Mouse (Mus musculus) left cerebral cortex, postnatal 14 days (tissue): ENCODE data around the gene Mecp2. TPM values are rescaled to one million over a fixed set of nuclear protein-coding genes. Genes with fewer than 3 reads are reported as not detected.
"Not testable (repeated sequence)": the region's sequence is repeated elsewhere in the genome, so short reads cannot be mapped to it uniquely, and the experiment has no call there.

ENCODE experiments used
- DNase-seq, 2 experiments: peaks; one replicate each; pipeline ENCODE4 v3.0.0; 2021 to 2022; ENCODE audit warnings: low spot score in 2 of 2, mixed read lengths in 1 of 2
- intact Hi-C: fragments of 180-260 bp; cut with DNase I; formaldehyde crosslinking; loops from one replicate; pipeline ENCODE4 v1.15.1; 2025
- long read RNA-seq, 2 experiments: library from polyadenylated mRNA; stranded (forward); transcript quantifications; one replicate each; pipeline ENCODE4 v2.0.0; 2021
- total RNA-seq, 2 experiments: library from RNA; stranded (reverse); gene quantifications; 2 replicates each; pipeline ENCODE4 v1.2.3; 2021

Gene Mecp2
- total RNA-seq, result 10 to 100 TPM; 74.2 to 75.5 TPM
- long read RNA-seq, experiment 1, full-length matches to known transcripts, result 6 of 23 reads
- long read RNA-seq, experiment 1, partial matches to known transcripts, result 0 of 23 reads
- long read RNA-seq, experiment 1, other reads (novel, unspliced or antisense), result 17 of 23 reads
- long read RNA-seq, experiment 2, full-length matches to known transcripts, result 3 of 14 reads
- long read RNA-seq, experiment 2, partial matches to known transcripts, result 0 of 14 reads
- long read RNA-seq, experiment 2, other reads (novel, unspliced or antisense), result 11 of 14 reads

DNA sequence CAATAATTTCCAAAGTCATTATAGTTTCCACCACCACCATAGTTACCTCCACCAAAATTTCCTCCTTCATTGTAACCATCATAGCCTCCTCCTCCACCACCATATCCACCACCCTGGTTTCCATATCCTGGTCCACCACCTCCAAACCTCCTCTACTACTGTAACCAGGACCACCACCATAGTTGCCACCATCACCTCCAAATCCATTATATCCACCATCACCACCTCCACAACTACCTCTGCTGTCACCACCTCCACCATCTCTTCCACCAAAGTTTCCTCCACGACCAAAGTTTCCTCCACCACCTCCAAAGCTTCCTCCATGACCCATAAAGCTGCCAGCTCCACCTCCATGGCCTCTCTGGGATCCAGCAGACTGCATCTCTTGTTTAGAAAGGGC is at the start of gene Mecp2:
TSS of gene Mecp2 (minus strand) at position 101 of the 400 bp plus-strand sequence.
- DNase-seq, intact Hi-C loops: not testable (repeated sequence)

DNA sequence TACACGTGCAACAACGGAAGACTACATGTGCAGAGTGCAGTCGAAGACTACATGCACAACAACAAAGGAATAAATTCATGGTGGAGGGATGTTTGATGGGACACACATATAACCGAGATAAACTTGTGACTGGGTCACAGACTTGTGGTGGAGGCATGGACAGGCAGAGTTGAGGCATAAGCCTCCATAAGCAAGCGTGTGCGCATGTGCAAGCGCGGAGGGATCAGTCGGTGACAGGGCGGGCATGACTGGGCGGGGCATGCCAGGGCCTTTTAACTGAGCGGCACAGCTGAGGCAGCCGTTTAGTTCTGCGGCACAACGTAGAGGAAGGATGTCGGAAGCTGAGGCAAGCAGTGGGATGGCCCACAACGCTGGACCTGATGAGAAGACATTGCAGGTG is 41.8 kb upstream of the Mecp2 start, which contains the start of gene Tktl1:
TSS of gene Tktl1 (plus strand) at position 301 of the 400 bp plus-strand sequence.
- intact Hi-C loops, result no loop called here
- DNase-seq, result no peak

DNA sequence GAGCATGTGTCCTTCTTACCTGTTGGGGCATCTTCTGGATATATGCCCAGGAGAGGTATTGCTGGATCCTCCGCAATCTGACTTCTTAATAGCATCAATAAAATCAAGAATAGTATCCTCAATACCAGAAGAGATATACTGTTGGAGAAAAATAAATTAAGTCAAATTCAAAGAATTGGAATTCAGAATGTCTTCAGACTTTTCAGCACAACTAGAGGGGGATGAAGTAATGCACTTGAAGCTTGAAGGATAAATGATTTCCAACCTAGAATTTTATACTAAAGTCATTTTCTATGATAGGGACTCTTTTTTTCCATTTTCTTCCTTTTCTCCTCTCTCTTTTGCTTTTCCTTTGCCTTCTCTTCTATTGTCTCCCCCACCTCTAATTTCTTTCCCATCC is 32.6 kb upstream of the Mecp2 start, which contains the start of gene Tex28:
TSS of gene Tex28 (minus strand) at position 101 of the 400 bp plus-strand sequence.
- intact Hi-C loops, result no loop called here
- DNase-seq, result no peak

DNA sequence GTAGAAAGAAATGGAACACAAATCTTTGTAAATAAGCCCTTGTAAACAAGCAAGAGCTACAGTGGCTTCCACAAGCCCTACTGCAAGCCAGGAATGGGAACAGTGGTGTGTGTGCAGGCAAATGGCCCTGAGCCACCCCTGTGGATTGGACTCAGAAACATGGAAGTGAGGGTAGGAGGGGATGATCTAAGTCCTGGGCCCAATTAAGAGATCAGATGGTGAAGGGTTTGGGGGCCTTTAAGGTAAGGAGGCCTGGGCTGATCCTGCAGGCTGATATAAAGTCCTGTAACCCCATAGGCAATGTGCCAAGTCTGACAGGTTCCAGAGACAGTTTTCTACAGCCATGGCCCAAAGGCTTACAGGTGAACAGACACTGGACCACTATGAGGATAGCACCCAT is 8.0 kb downstream of the Mecp2 start, which contains the start of gene Opn1mw:
TSS of gene Opn1mw (plus strand) at position 301 of the 400 bp plus-strand sequence.
- no peak for DNase-seq
- intact Hi-C loops, result no loop called here

DNA sequence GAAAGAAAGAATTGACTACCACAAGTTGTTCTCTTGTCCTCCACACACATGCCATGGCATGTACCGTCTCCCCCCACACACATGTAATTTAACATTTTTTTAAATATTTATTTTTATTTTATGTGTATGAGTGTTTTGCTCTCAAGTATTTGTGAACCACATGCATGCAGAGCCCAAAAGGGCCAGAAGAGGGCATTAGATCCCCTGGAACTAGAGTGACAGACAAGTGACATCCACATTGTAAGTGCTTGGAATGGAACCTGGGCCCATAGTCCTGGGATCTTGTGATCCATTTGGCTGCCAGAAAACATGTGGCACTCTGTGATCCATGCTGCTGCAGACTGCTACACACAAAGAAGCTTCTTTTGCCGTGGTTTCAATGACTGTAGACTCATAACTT is 10.2 kb downstream of the Mecp2 start:
- intact Hi-C loops, result no loop called here
- DNase-seq, result no peak

DNA sequence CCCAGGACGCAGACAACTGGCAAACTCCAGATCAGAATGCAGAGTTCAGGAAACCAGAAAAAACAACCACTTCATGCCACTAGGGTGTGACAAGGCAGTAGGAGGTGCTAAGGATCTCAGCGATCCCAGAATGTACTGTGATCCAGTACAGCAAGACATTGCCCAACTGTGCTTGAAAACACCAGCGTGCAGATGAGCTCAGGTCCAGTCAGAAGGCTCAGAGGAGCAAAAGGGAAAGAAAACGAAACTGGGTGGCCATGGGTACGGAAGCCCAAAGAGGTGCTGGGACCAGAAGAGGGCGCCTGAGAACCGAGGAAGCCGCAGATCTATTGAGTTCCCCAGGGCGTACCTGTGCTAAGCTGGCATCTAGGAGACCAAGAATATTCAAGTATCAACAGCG is 19.7 kb downstream of the Mecp2 start:
- intact Hi-C loops, result loop anchor here (10.0 kb wide), 1 partner anchor 129 kb away; the partner anchor contains the start of gene Flna
- peak; percentile 15 to 51 for DNase-seq

DNA sequence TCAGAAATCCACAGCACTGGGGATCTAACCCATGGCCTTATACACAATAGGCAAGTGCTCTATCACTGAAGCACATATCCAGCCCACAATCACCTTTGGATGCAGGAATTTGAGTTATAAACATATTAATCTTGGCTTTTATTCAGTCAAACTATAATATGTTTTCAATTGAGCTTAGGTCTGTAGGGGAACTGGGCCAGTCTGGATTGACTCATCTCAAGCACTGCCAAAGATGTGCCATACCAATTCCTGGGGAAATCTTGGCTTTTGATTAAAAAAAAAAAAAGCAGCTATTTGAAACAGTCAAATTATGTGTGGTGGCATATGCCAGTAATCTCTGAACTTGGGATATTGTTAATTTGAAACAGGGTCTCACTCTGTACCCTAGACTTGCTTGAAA is 21.1 kb downstream of the Mecp2 start:
- intact Hi-C loops, result loop anchor here (10.0 kb wide), 1 partner anchor 131 kb away; the partner anchor contains the start of gene Flna
- no peak for DNase-seq

DNA sequence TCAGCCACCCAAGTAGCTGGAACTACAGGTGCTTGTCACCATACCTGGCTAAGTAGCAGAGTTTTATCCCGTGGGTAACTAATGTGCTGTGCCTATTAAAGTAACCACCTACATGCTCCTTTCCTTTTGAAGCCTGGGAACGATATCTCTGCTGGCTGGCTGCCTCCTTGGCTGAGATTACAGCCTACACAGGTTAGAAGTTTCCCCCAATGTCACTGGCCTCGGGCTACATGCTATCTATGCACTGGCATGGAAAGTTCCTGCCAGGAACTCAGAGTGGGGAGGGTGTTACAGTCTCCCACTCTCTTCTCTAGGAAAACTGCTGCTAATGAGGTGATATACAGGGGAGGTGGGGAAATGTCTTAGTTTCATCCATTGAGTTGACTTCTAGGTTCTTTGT is 26.4 kb downstream of the Mecp2 start:
- DNase-seq, result no peak
- intact Hi-C loops, result no loop called here

DNA sequence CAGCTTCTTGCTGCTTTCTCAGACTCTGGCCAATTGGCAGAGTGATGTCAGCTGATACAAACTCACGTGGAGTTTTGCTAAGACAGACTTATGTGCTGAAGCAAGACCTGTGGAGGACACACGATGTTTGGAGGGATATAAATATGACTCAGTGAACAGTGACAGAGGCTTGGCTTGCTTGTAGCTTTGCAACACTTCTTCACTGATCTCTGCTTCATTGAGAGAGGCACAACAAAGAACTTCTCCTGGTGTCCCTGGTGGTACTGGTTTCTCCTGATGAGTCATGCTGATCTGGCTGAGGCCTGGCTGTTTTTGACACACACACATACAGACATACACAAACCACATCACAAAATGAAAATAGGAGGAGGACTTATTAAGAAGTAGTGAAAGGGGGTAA is 29.2 kb downstream of the Mecp2 start:
- intact Hi-C loops, result no loop called here
- no peak for DNase-seq

DNA sequence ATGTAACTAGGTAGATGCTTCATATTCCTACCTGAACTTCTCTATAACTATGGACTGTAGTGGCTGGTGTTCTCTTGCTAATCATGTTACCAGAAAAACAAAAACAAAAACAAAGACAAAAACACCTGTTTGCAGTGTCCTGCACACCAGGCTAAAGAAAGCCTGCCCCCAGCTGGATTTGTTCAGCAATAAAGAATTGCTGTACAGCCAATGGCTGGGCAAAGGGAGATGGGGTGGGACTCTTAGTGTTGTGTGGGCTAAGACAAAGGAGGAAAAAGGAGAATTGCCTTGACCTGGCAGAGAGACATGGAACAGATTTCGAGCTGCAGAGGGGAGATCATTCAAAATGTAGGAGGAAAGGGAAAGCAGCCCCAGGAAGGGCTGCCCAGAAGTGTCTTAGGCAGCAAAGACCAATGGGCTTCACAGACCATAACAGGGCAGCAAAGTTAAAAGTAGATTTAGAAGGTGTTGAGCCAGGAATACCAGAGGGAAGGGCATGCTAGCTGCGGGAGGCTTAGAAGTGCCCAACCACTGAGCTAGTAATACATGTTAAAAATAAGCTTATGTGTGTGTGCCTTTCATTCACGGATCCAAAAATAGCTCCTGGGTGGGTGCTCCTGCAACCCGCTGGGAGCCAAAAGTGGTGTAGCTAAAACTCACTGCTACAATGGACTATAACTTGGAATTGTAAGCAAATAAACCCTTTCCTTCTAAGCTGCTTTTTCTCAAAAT is 31.5 kb downstream of the Mecp2 start:
- peak; percentile 6 to 21 for DNase-seq
- intact Hi-C loops, result no loop called here

DNA sequence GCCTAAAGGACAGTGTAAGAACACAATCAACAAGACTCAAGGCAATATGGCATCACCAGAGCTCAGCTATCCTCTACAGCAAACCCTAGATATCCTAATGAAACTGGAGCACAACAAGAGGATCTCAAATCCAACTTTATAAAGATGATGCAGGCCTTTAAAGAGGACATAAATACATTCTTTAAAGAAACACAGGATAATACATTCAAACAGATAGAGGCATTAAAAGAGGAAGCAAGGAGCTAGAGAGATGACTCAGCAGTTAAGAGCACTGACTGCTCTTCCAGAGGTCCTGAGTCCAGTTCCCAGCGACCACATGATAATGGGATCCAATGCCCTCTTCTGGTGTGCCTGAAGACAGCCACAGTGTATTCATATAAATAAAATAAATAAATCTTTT is 40.0 kb downstream of the Mecp2 start:
- DNase-seq, result no peak
- intact Hi-C loops, result no loop called here

DNA sequence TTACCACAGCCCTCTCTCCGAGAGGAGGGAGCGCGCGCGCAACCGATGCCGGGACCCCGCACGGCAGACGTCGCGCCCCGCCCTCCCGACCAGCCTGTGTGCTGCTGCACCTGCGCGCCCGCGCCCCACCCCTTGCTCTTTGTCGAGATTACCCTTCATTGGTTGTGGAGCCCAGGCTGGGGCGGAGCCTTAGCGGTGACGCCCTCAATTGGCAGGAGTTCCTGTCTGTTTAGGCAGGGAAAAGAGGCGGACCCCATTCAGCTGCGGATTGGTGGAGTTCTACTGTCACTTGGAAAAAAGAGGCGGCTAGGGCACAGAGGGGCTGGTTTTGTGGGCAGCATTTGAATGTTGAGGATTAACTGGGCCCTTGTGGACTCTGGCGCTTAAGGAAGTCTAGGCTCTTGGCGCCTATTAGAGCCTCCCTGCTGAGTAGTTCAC is 49.5 kb downstream of the Mecp2 start:
- intact Hi-C loops, result loop anchor here (10.0 kb wide), 1 partner anchor 159 kb away; the partner anchor contains the start of gene Flna
- DNase-seq, result peak; percentile 98 to 99

DNA sequence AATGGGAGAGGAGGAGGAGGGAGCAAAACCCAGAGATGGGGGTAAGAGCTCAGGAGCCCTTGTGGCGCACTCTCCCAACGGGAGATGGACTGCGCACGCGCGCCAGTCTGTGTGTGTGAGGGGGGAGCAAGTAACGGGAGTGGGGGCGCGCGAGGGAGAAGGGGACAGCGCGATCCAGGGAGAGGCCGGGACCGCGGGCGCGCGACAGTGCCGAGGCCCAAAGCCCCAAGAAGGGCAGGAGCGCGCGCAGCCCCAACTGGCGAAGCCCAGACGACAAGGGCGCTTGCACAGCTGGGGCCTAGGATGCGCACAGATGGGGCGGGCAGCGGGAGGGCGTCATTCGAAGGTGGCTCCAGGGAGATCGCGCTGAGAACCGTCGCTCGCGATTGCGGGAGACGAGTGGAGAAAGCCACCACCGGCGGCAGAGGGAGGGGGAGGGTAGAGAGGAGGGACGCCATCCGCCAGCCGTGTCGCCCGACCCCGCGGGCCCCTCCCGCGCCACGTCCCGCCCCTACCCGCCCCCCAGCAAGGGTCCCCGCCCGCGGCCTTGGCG is 50.1 kb downstream of the Mecp2 start:
- peak; percentile 79 to 80 for DNase-seq
- intact Hi-C loops, result loop anchor here (10.0 kb wide), 1 partner anchor 160 kb away; the partner anchor contains the start of gene Flna

DNA sequence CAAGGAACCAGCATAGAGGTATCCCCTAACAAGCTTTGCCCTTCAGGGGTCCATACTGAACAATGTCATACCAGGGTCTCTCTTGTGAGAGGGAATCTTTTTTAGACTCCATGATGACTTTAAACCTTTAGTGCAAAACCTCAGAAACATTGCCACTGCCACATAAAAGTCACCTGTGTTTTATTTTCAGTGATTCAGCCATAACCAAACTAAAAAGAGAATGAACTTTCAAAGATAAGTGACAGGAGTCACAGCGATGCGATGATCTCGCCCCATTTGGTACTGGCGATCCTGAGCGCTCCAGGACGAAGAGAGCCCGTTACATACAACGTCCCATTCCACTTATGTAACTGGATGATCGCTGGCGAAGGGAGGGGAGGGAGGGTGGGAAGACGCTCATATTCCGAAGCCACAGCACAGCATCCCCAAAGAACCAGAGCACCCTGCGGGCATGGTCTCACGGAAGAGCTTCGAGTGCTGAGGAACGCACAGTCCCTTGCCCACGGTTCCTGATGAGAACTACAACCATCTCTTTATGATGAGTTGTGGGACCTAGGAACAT is 50.8 kb downstream of the Mecp2 start:
- intact Hi-C loops, result loop anchor here (10.0 kb wide), 1 partner anchor 160 kb away; the partner anchor contains the start of gene Flna
- DNase-seq, result peak in 1 of 2 experiments; percentile 6

DNA sequence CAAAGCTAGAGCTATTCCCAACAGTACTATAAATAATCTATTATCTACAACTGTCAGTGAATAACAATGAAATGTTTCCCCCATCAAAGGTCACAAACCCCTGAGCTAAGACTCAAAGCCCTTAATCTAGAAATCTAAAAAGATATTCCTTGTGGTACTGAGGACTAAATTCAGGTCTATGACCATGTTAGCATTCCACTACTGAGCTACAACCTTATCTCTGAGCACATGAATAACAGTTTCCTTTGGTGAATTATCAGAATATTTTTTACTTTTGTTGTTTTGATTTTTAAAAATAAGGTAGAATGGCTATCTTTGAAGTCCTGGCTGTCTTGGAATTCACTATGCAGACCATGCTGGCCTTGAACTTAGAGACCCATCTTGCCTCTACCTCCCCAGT is 64.4 kb downstream of the Mecp2 start:
- DNase-seq, result no peak
- intact Hi-C loops, result loop anchor here (5.0 kb wide), 1 partner anchor 38 kb away; no protein-coding TSS in a partner anchor

DNA sequence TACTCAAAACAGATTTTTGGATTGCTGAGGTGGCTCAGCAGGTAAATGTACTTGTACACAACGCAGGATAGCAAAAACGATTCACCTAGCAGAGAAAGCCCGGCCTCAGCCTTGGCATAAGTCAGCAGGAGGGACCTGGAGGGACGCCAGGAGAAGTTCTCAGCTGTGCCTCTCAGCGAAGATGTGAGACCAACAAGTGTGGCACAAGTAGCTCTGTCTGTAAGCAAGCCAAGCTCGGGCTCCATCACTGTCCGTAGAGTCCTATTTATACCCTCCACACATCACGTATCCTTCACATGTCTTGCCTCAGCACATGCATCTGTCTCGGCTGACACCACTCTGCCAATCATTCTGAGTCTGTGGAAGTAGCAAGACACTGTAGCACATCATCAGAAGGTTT is 67.3 kb downstream of the Mecp2 start:
- DNase-seq, result peak; percentile 31 to 40
- intact Hi-C loops, result no loop called here

DNA sequence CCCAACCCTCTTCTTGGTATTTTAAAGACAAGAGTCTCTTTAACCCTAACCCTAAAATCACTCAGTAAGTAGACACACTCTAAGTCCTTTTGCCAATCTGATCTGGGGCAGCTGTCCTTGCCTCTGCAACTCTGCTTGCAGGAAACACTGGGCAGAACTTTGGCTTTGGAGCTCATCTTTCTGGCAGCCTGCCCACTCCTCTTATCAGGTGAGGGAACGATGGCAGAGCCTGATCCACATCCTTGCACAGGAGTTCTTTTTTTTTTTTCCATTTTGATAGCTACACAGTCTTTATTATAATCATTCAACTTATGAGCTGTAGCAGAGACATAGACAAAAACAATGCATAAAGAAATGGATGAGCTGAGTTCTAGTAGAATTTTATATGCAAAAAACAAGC is 90.1 kb downstream of the Mecp2 start:
- DNase-seq, result no peak
- intact Hi-C loops, result no loop called here

DNA sequence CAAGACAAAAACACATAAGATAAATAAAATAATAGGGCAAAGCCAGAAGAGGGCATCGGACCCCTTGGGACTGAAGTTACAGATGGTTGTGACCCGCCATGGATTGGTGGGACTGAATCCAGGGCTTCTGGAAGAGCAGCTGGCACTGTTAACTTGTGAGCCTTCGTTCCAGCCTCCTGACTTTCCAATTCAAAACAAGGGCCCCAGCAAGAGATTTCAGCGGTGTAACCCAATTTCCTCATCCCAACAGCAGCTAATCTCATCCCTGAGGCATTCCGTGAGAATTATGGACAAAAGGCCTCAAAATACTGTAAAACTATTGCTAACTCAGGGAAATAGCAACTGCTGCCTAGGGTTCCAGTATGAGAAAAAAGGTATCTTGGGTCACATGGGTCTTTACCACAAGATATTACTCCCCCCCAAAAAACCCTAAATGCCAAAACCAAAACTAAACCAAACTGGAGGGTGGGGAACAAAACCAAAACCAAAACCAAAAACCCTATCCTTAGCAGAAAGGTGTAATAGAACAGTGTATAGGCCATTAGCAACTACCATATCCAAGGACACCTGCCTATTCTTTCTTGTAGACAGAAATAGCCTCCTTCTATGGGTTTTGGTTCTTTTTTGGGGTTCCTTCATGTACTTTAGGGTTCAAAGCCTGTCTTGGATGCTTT is 97.3 kb downstream of the Mecp2 start:
- intact Hi-C loops, result no loop called here
- DNase-seq, result no peak

DNA sequence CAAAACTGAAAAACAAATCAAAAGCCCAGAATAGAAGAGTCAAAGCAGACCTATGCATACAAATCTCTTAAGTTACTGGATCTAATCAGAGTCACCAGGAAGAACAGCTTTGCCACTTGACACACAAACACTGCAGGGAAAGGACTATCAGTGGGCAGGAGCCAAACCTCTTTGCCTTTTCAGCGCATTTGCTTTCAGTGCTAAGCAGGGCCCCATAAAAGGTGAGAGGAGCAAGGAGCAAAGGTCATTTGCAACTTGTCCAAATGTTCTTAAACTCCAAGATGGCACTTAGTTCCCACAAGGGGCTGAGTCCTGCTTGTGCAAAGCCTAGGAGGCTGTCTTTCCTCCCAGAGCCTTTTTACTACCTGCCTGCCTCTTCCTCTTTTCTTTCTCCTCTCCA is 105.2 kb downstream of the Mecp2 start:
- DNase-seq, result no peak
- intact Hi-C loops, result loop anchor here (5.0 kb wide), 1 partner anchor 42 kb away; no protein-coding TSS in a partner anchor
